Mouse (Mus musculus) spleen, adult 2 months (tissue): Measurements from ENCODE around the gene Zfp74.

Source experiments
- CTCF ChIP-seq: fragments of 200-500 bp; IDR thresholded peaks from 2 replicates; pipeline ENCODE4 v1.5.1; 2011; ENCODE audit warnings: mild to moderate bottlenecking, inconsistent platforms; ENCODE audit not compliant: insufficient read depth, insufficient read length, insufficient replicate concordance; ENCODE audit errors: extremely low read depth
- POLR2A ChIP-seq: fragments of 200-500 bp; IDR thresholded peaks from 2 replicates; pipeline ENCODE4 v1.6.1; 2011; ENCODE audit warnings: low read depth, low read length, inconsistent platforms

DNA sequence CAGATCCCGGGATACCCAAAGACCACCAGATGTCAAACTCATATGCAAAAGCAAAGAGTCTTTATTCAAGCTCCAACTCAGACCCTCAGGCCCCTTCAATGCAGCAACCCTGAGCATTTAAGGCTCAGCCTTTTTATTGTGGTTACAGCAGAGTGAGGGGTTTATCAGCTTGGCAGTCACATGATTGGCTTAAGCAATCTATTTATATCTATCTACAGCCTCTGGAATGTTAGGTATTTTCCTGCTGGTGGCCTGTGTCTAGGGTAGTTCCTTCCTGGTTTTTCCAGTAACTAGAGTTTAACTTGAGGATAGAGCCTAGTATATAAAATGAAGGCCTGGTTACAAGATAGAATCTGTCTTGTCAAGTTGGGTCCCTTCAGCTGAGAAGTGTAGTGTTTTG lies 26.9 kb upstream of the Zfp74 start:
- TF ChIP-seq CTCF (no peak), POLR2A (no peak)
